Mouse (Mus musculus): ENCODE results near the gene Olfr435. TPM values are rescaled to one million over a fixed set of nuclear protein-coding genes. Genes with fewer than 3 reads are reported as not detected.

Olfr435 gene
- not detected in 2 replicates for polyA plus RNA-seq (2015; fragmentation: Nextera tagmentation; extraction: Ambion mirVana)

DNA sequence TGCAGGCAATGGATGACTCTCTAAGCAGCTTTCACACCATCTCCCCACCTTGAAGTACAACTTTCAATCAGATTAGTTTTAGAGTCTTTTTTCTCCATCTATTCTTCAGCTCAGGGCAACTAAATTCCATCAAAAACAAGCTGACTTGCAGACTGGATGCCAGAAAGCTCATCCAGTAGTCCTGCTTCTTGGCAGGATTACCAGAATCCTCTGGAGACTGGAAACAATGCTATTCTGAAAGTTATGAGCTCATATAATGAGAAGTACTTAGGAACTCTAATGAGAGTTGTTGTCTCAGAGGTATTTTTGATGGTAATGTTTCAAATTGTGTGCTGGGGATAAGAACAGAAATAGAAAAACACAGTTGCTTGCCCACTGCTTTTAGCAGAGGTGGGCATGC lies at the start of gene Olfr435:
Gene Olfr435, plus strand, starts transcription at position 366 of the 400 bp plus-strand sequence.
- H3K9me3 ChIP-seq (replicated peaks; ENCODE audit: control insufficient read depth, low read length, poor library complexity, severe bottlenecking): no peaks in the 10 kb centered on the region

DNA sequence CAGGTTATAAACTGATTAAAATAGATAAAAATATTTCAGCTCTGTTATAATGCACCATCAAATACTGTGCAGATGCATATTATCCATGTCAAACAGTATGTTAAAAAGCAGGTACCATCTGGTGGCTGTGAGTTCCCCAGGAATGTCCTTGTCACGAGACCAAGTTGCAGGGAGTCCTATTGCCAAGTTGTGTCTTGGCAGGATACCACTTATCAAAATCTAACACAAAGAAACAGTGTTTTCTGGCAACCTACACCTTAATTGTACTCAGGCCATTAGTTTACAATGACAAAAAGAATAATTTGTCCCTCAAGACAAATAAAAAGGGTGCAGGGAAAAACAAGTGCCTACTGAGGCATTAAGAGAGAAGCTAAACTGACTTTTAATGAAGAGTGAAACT lies 37.4 kb upstream of the Olfr435 start:
- Histone ChIP-seq H3K9ac (ENCODE audit: low read depth, low read length) (no peak overlapping the region), H3K27me3 (ENCODE audit: control insufficient read depth, insufficient read depth, low read depth, low read length) (no peaks in the 10 kb centered on the region), H3K9me3 (replicated peaks; ENCODE audit: control insufficient read depth, low read length, poor library complexity, severe bottlenecking) (no peaks in the 10 kb centered on the region; the same call in 1 of the 2 replicates), H3K27ac (ENCODE audit: low read length) (no peak overlapping the region), H3K36me3 (ENCODE audit: control insufficient read depth, insufficient read depth, low read length) (no peaks in the 10 kb centered on the region), H3K4me1 (ENCODE audit: control insufficient read depth, insufficient read depth, low read length) (no peaks in the 10 kb centered on the region), H3K4me3 (ENCODE audit: low read depth, low read length) (no peak overlapping the region), H3K4me2 (ENCODE audit: low read length) (no peak overlapping the region)
- ATAC-seq: no peak
- WGBS: 65% methylated on average over 1 of the region's 1 CpGs

More for the DNA sequence above, at the start of gene Olfr435:
- Histone ChIP-seq H3K4me2 (ENCODE audit: low read length) (no peak within 1 kb of the TSS), H3K36me3 (ENCODE audit: control insufficient read depth, insufficient read depth, low read length) (no peaks in the 10 kb centered on the region), H3K9ac (ENCODE audit: low read depth, low read length) (no peak within 1 kb of the TSS), H3K27ac (ENCODE audit: low read length) (no peak within 1 kb of the TSS), H3K27me3 (ENCODE audit: control insufficient read depth, insufficient read depth, low read depth, low read length) (no peaks in the 10 kb centered on the region), H3K4me1 (ENCODE audit: control insufficient read depth, insufficient read depth, low read length) (no peaks in the 10 kb centered on the region), H3K4me3 (ENCODE audit: low read depth, low read length) (no peak within 1 kb of the TSS)
- ATAC-seq: no peak

DNA sequence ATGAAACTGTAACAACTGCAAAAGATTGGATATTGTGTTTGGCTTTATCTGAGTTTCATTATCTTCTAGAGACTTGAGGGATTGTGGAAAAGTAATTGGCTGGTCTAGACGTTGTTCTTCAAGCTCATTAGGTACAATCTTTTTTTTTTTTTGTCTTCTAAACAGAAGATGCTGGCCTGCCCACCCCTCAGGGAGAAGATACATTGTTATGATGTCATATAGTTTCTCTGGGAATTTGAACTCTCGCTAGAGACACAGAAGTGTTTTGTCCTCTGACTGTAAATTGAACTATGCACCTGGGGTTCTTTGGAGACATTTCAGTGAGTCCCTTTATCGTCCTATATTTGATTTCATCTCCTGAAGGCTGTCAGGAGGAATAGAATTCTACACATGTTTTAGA lies 34.0 kb upstream of the Olfr435 start, which contains the start of gene Olfr437:
Gene Olfr437, plus strand, starts transcription at position 301 of the 400 bp plus-strand sequence.
- WGBS: 65% methylated on average over 3 of the region's 3 CpGs
- no peaks in the 10 kb centered on the region for H3K9me3 ChIP-seq (replicated peaks; ENCODE audit: control insufficient read depth, low read length, poor library complexity, severe bottlenecking)
- ATAC-seq: no peak
- no peaks in the 10 kb centered on the region for H3K36me3 ChIP-seq (ENCODE audit: control insufficient read depth, insufficient read depth, low read length)
- no peaks in the 10 kb centered on the region for H3K4me1 ChIP-seq (ENCODE audit: control insufficient read depth, insufficient read depth, low read length)
- H3K27me3 ChIP-seq (ENCODE audit: control insufficient read depth, insufficient read depth, low read depth, low read length): no peaks in the 10 kb centered on the region
- H3K4me3 ChIP-seq (ENCODE audit: low read depth, low read length): no peak within 1 kb of the TSS
- no peak within 1 kb of the TSS for H3K9ac ChIP-seq (ENCODE audit: low read depth, low read length)
- H3K27ac ChIP-seq (ENCODE audit: low read length): no peak within 1 kb of the TSS
- no peak within 1 kb of the TSS for H3K4me2 ChIP-seq (ENCODE audit: low read length)

DNA sequence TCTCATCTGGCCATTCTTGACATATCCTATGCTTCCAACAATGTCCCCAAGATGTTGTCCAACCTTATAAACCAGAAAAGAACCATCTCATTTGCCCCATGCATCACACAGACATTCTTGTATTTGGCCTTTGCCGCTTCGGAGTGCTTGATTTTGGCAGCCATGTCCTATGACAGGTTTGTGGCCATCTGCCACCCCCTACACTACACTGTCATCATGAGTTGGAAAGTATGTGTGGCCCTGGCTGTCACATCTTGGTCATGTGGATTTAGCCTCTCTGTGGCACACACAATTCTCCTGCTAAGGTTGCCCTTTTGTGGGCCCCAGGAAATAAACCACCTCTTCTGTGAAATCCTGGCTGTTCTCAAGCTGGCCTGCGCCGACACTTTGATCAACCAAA lies 29.7 kb upstream of the Olfr435 start:
- no peak for ATAC-seq
- WGBS: 91% methylated on average over 4 of the region's 4 CpGs
- no peaks in the 10 kb centered on the region for H3K9me3 ChIP-seq (replicated peaks; ENCODE audit: control insufficient read depth, low read length, poor library complexity, severe bottlenecking)

DNA sequence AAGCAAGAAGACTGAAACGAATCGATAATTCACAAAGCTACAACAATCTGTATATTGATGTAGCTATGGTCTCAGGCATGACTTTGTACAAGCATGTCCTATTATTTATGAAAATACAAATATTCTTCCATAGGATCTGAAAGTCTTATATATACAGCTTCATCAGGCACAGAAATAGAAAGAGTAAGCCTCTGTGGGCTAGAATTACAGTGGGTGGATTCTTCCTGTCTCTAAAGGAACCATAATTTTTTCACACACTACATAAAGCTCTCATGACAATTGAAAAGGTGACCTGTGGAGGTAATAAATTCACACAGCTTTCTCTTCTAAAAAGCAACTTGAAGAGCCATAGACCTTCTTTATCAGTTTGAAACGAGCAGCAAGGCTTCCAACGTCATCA lies 25.1 kb upstream of the Olfr435 start, which contains the start of gene Olfr13:
Gene Olfr13, plus strand, starts transcription at position 301 of the 400 bp plus-strand sequence.
- H3K9me3 ChIP-seq (replicated peaks; ENCODE audit: control insufficient read depth, low read length, poor library complexity, severe bottlenecking): no peaks in the 10 kb centered on the region
- H3K27ac ChIP-seq (ENCODE audit: low read length): no peak within 1 kb of the TSS
- ATAC-seq: no peak
- H3K4me2 ChIP-seq (ENCODE audit: low read length): no peak within 1 kb of the TSS
- no peaks in the 10 kb centered on the region for H3K4me1 ChIP-seq (ENCODE audit: control insufficient read depth, insufficient read depth, low read length)
- H3K27me3 ChIP-seq (ENCODE audit: control insufficient read depth, insufficient read depth, low read depth, low read length): no peaks in the 10 kb centered on the region
- 79% methylated on average over 4 of the region's 4 CpGs for WGBS
- no peak within 1 kb of the TSS for H3K4me3 ChIP-seq (ENCODE audit: low read depth, low read length)
- H3K9ac ChIP-seq (ENCODE audit: low read depth, low read length): no peak within 1 kb of the TSS
- no peaks in the 10 kb centered on the region for H3K36me3 ChIP-seq (ENCODE audit: control insufficient read depth, insufficient read depth, low read length)

More for the DNA sequence above, 29.7 kb upstream of the Olfr435 start:
- Histone ChIP-seq H3K4me2 (ENCODE audit: low read length) (no peak overlapping the region), H3K4me1 (ENCODE audit: control insufficient read depth, insufficient read depth, low read length) (no peaks in the 10 kb centered on the region), H3K27me3 (ENCODE audit: control insufficient read depth, insufficient read depth, low read depth, low read length) (no peaks in the 10 kb centered on the region), H3K9ac (ENCODE audit: low read depth, low read length) (no peak overlapping the region), H3K4me3 (ENCODE audit: low read depth, low read length) (no peak overlapping the region), H3K36me3 (ENCODE audit: control insufficient read depth, insufficient read depth, low read length) (no peaks in the 10 kb centered on the region), H3K27ac (ENCODE audit: low read length) (no peak overlapping the region)

DNA sequence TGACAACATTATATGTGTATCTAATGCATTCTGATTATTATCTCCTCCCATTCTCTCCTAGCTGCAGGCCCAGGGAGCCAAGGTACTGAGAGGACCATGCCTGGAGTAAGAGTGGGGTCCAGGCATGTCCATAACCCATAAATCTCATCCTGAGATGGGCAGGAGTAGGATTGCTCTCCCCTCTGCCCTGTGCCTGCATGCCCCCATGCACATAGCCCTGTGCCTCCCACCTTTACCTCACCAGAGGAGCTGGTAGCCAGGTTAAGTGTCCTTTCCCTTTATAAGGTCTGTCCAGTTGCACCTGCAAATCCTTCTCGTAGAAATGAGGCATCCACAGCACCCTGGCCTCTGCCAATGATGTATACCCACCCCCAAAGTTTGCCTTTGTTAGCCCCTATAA lies 18.8 kb upstream of the Olfr435 start:
- no peak overlapping the region for H3K4me2 ChIP-seq (ENCODE audit: low read length)
- H3K36me3 ChIP-seq (ENCODE audit: control insufficient read depth, insufficient read depth, low read length): no peaks in the 10 kb centered on the region
- no peaks in the 10 kb centered on the region for H3K27me3 ChIP-seq (ENCODE audit: control insufficient read depth, insufficient read depth, low read depth, low read length)
- H3K9me3 ChIP-seq (replicated peaks; ENCODE audit: control insufficient read depth, low read length, poor library complexity, severe bottlenecking): no peaks in the 10 kb centered on the region
- ATAC-seq: peak; percentile 50
- no peak overlapping the region for H3K4me3 ChIP-seq (ENCODE audit: low read depth, low read length)
- peaks cover 8% of the 10 kb centered on the region for H3K4me1 ChIP-seq (ENCODE audit: control insufficient read depth, insufficient read depth, low read length)
- no peak overlapping the region for H3K9ac ChIP-seq (ENCODE audit: low read depth, low read length)
- H3K27ac ChIP-seq (ENCODE audit: low read length): peak overlapping the region; percentile 48; the same call in 1 of the 2 replicates
- WGBS: 50% methylated on average over 1 of the region's 1 CpGs

DNA sequence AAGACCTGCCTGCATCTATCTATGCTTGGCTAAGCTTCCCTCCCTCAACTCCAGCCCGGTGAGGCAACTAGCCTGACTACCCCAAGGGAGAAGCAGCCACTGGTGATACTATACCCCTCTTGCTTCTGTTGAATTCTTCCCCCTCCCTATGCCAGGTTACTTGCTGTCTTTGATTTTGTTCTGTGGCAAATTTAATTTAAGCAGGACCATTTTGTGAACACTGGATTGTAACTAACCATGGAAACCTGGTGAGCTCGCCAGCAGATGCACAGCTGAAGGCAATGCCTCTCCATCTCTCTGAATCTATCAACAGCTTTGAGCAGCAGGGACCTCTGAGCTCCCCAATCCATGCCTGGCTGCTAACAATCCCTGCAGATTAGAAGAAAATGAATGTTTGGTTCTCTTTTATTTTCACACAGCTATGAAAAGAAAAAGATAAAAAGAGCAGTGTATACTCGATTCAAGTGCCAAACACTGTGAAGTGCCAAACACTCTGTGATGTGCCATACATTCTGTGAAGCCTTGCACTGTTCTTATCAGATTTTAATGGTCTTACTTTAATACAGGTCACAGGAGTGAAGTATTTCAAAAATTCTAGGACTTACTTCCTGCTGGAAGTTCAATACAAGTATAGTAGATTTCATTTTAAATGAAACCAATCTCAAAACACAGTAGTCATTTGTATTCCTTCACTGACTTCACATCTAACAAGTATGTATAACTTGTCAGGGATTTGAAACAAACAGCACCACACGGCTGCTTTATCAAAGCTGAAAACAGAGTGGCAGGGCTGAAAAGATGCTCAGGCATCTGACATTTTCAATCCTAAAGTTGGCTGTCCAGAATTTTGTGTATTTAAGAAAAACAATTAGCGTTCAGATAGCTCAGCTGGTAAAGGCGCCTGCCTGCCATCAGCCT lies 18.1 kb upstream of the Olfr435 start:
- H3K4me2 ChIP-seq (ENCODE audit: low read length): no peak overlapping the region
- peaks cover 8% of the 10 kb centered on the region for H3K4me1 ChIP-seq (ENCODE audit: control insufficient read depth, insufficient read depth, low read length)
- peak; percentile 94 for ATAC-seq
- peak overlapping the region; percentile 48; the same call in 1 of the 2 replicates for H3K27ac ChIP-seq (ENCODE audit: low read length)
- H3K36me3 ChIP-seq (ENCODE audit: control insufficient read depth, insufficient read depth, low read length): no peaks in the 10 kb centered on the region
- WGBS: 35% methylated on average over 6 of the region's 6 CpGs
- no peaks in the 10 kb centered on the region for H3K9me3 ChIP-seq (replicated peaks; ENCODE audit: control insufficient read depth, low read length, poor library complexity, severe bottlenecking)
- H3K9ac ChIP-seq (ENCODE audit: low read depth, low read length): no peak overlapping the region
- H3K27me3 ChIP-seq (ENCODE audit: control insufficient read depth, insufficient read depth, low read depth, low read length): no peaks in the 10 kb centered on the region
- no peak overlapping the region for H3K4me3 ChIP-seq (ENCODE audit: low read depth, low read length)

DNA sequence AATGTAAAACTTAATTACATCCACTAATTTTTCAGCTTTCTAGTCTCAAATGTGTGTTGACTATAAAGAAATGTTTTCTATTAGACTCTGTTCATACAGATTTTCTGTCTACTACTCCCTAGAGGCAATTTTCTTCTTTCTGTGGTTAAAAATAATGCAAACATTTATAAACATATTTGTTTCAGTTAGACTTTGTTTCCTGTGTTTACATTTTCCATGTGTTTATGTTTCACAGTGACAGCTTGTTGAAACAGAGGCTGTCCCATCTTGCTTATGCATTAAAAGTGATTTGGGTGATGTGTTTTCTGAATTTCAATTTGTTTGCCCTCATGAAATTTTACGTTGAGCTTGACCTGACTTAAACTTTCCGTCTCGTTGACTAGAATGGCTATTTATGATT lies 6.0 kb upstream of the Olfr435 start:
- H3K4me3 ChIP-seq (ENCODE audit: low read depth, low read length): no peak overlapping the region

DNA sequence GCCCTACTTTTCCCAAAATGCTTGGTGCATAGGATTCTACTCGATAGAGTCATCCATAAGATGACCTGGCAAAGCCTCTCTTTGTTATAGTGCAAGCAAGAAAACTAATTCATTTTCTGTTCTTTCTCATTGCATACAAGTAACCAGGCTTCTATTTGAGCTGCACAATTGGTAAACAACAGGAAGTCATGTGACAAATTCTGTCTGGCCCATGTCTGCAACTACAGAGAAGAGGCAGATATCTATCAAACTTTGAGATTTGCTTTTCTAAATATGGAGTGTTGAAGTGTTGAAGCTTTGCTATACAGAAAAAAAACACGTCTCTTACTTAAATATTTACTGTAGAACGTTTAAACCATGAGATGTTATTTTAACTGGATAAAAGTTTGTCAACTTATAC lies 1.1 kb downstream of the Olfr435 start:
- Histone ChIP-seq H3K4me2 (ENCODE audit: low read length) (no peak overlapping the region), H3K27me3 (ENCODE audit: control insufficient read depth, insufficient read depth, low read depth, low read length) (no peaks in the 10 kb centered on the region), H3K36me3 (ENCODE audit: control insufficient read depth, insufficient read depth, low read length) (no peaks in the 10 kb centered on the region), H3K27ac (ENCODE audit: low read length) (no peak overlapping the region), H3K4me3 (ENCODE audit: low read depth, low read length) (no peak overlapping the region), H3K9me3 (replicated peaks; ENCODE audit: control insufficient read depth, low read length, poor library complexity, severe bottlenecking) (no peaks in the 10 kb centered on the region), H3K4me1 (ENCODE audit: control insufficient read depth, insufficient read depth, low read length) (no peaks in the 10 kb centered on the region), H3K9ac (ENCODE audit: low read depth, low read length) (no peak overlapping the region)
- WGBS: 79% methylated on average over 3 of the region's 3 CpGs
- ATAC-seq: no peak

More for the DNA sequence above, 6.0 kb upstream of the Olfr435 start:
- H3K4me1 ChIP-seq (ENCODE audit: control insufficient read depth, insufficient read depth, low read length): no peaks in the 10 kb centered on the region
- WGBS: 86% methylated on average over 3 of the region's 3 CpGs
- no peak overlapping the region for H3K27ac ChIP-seq (ENCODE audit: low read length)
- H3K36me3 ChIP-seq (ENCODE audit: control insufficient read depth, insufficient read depth, low read length): no peaks in the 10 kb centered on the region
- H3K9me3 ChIP-seq (replicated peaks; ENCODE audit: control insufficient read depth, low read length, poor library complexity, severe bottlenecking): no peaks in the 10 kb centered on the region
- no peak overlapping the region for H3K9ac ChIP-seq (ENCODE audit: low read depth, low read length)
- no peak for ATAC-seq
- H3K4me2 ChIP-seq (ENCODE audit: low read length): no peak overlapping the region
- H3K27me3 ChIP-seq (ENCODE audit: control insufficient read depth, insufficient read depth, low read depth, low read length): no peaks in the 10 kb centered on the region
